8 mouse cellular contexts compared by ENCODE assay signal in the genomic region with DNA sequence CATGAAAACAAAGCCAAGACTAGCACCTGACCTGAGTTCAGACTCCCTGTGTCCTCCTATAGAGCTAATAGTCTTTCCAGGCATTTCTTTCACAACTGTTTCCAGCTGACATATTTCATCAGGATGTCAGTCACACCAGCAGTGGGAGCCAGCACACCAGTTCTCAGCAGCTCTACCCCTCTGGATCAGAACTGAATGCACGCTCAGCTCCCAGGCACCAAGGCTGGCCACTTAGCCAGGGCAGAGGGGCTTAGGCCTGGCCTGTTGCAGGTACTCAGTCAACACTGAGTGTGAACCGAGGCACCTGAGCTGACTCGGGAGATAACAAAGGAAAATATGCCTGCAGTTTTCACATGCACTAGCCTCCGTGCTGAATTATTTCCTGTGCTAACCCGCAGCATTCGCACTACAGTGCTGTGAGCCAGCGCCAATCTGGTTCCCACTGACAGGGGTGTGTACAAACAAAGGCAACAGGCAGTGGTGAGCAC.
DNase-seq lines count a peak whose midpoint lies in the region; ATAC-seq and TF ChIP-seq lines count a peak whose summit lies in the region.
"Had no signal": no experiment of that assay in that cellular context is flagged by ENCODE, and none has a peak within 500 bp of the region (broad histone marks: within the 10 kb centered on the region; RNA-seq: fewer than 3 reads in every experiment).

No protein-coding gene starts in this region.

- no peak for TF ChIP-seq POLR2A in bone marrow, adult 2 months (IDR thresholded peaks at IDR 0.05; ENCODE audit: borderline replicate concordance, control insufficient read depth, low read depth, low read length)

- H3K9me3 ChIP-seq in forebrain, embryonic 12.5 days: no peaks in the 10 kb centered on the region

- H3K27ac ChIP-seq in left cerebral cortex, adult 2 months: no peak overlapping the region
- peak overlapping the region; percentile 48 for H3K27ac ChIP-seq in bone marrow, adult 2 months (ENCODE audit: control insufficient read depth, insufficient read depth, low read depth, low read length, poor library complexity)
- 0 out of 2 replicates have a peak overlapping the region, but pooled peaks have one; percentile 32 for H3K27ac ChIP-seq in forebrain, embryonic 12.5 days
- H3K27ac ChIP-seq: macrophage had no signal

- no peak overlapping the region for H3K4me2 ChIP-seq in forebrain, embryonic 12.5 days

- H3K36me3 ChIP-seq in forebrain, embryonic 12.5 days (replicated peaks): no peaks in the 10 kb centered on the region

- no peak overlapping the region for H3K4me3 ChIP-seq in left cerebral cortex, adult 2 months
- H3K4me3 ChIP-seq in bone marrow, adult 2 months (replicated peaks; ENCODE audit: control insufficient read depth, low read depth, low read length): no peak overlapping the region
- no peak overlapping the region for H3K4me3 ChIP-seq in forebrain, embryonic 12.5 days (replicated peaks)

- intact Hi-C loops in left cerebral cortex, adult 2 months (cut with DNase I): loop anchor here (2.0 kb wide), 1 partner anchor 130 kb away; no protein-coding TSS in a partner anchor

- peaks cover 74% of the 10 kb centered on the region for H3K27me3 ChIP-seq in forebrain, embryonic 12.5 days

- H3K9ac ChIP-seq in forebrain, embryonic 12.5 days: no peak overlapping the region

- no peak for ATAC-seq in forebrain, embryonic 12.5 days (ENCODE audit: low FRiP score)

- peaks cover 10% of the 10 kb centered on the region for H3K4me1 ChIP-seq in bone marrow, adult 2 months (ENCODE audit: control insufficient read depth, insufficient read depth, low read length)
- peaks cover 84% of the 10 kb centered on the region for H3K4me1 ChIP-seq in forebrain, embryonic 12.5 days

- TF ChIP-seq CTCF in left cerebral cortex, adult 2 months (IDR thresholded peaks at IDR 0.05): peak; percentile 31
- no peak; the same call in 1 of the 2 replicates for TF ChIP-seq CTCF in bone marrow, adult 2 months (IDR thresholded peaks at IDR 0.05; ENCODE audit: control insufficient read depth, insufficient read depth, low read length)

- 55% methylated on average over 7 of the region's 7 CpGs for WGBS in bone marrow, adult 2 months
- WGBS in forebrain, embryonic 12.5 days: 62% methylated on average over 7 of the region's 7 CpGs

- no peak for DNase-seq in left cerebral cortex, adult 2 months (ENCODE audit: extremely low spot score in 1 of 2, low spot score in 2 of 2)
- DNase-seq in left cerebral cortex, adult 9 months (ENCODE audit: low spot score in 2 of 2): no peak
- peak; percentile 25 for DNase-seq in lung, postnatal 36 days
- no peak for DNase-seq in spleen, adult 12 weeks (ENCODE audit: low spot score)
- no peak for DNase-seq in thymus, postnatal 10 days (ENCODE audit: low spot score in 2 of 2)
